Mouse (Mus musculus) v-Abl transformed pro-B cells (cell line): ENCODE measurements around the gene Tfeb.

Experiments used
- in situ Hi-C, 2 experiments: fragments of 400-800 bp; cut with MboI; formaldehyde crosslinking; loops; one replicate each; pipeline ENCODE4 v1.15.1; 2025; ENCODE audit not compliant: unreplicated experiment in 2 of 2

The Tfeb gene

DNA sequence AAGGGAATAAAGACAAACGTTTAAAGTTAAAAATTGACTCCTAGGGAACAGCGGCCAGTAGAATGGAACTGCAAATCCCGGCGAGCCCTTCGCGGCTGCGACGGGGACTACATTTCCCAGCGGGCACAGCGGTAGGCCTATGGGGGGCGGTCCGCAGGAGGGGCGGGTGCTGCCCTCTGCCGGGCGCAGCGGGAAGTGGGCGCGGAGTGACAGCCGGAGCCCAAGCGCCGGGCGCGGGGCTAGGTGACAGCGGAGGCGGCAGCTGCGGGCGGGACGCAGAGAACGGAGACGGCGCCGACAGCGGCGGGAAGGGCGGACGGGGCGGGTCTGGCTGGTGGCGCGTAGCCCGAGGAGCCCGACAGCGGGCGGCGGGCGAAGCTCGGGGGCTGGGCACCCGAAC is at the start of gene Tfeb:
Tfeb (plus strand) TSS at position 175 of the 400 bp plus-strand sequence.
- in situ Hi-C loops = loop anchor here in 1 of 2 experiments (5.0 kb wide), 1 partner anchor 35 kb away; no protein-coding TSS in a partner anchor

GRCm38 (mm10) chr17:47687409-47688343 is 49.2 kb upstream of the Tfeb start:
- in situ Hi-C loops = loop anchor here (5.0 to 25.0 kb wide), 4 partner anchors 53 to 675 kb away; partner anchors contain the start of genes Bysl (in 1 of the 2), Ccnd3 (in 1 of the 2), Gm20517 (in 1 of the 2) and Med20 (in 1 of the 2)

DNA sequence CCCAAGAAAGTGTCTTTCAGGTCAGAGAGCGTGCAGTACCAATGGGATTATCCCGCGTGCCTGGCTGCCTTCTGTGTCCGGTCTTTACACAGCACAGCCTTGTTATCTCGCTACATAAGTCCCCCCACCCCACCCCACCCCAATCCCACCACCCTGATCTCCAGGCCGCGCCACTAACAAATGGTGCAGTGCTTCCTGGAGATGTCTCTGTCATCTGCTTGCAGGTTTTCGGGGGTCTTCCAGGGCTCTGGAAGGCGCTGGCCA is 48.6 kb upstream of the Tfeb start, which contains the start of gene Tomm6:
Tomm6 (minus strand) TSS at position 43 of the 264 bp plus-strand sequence.
- in situ Hi-C loops = loop anchor here (5.0 to 25.0 kb wide), 4 partner anchors 53 to 676 kb away; partner anchors contain the start of genes Bysl (in 1 of the 2), Ccnd3 (in 1 of the 2), Gm20517 (in 1 of the 2) and Med20 (in 1 of the 2)

GRCm38 (mm10) chr17:47688608-47689575 is 47.9 kb upstream of the Tfeb start, which contains the start of gene Frs3:
TSS of gene Frs3 (plus strand) at chr17:47689030.
- in situ Hi-C loops = loop anchor here (5.0 to 25.0 kb wide), 4 partner anchors 54 to 677 kb away; partner anchors contain the start of genes Bysl (in 1 of the 2), Ccnd3 (in 1 of the 2), Gm20517 (in 1 of the 2) and Med20 (in 1 of the 2)

- in situ Hi-C loops = loop anchor here (5.0 to 25.0 kb wide), 8 partner anchors 55 to 678 kb away; partner anchors contain the start of genes Bysl (in 2 of the 2), Ccnd3 (in 2 of the 2), Gm20517 (in 2 of the 2) and Med20 (in 2 of the 2)
These were observed 46.9 kb upstream of the Tfeb start for GRCm38 (mm10) chr17:47689894-47690293.

GRCm38 (mm10) chr17:47691650-47692049 is 45.2 kb upstream of the Tfeb start:
- in situ Hi-C loops = loop anchor here (5.0 to 25.0 kb wide), 6 partner anchors 79 to 679 kb away; partner anchors contain the start of genes Bysl (in 1 of the 2), Ccnd3 (in 1 of the 2), Gm20517 (in 1 of the 2) and Med20 (in 1 of the 2)

DNA sequence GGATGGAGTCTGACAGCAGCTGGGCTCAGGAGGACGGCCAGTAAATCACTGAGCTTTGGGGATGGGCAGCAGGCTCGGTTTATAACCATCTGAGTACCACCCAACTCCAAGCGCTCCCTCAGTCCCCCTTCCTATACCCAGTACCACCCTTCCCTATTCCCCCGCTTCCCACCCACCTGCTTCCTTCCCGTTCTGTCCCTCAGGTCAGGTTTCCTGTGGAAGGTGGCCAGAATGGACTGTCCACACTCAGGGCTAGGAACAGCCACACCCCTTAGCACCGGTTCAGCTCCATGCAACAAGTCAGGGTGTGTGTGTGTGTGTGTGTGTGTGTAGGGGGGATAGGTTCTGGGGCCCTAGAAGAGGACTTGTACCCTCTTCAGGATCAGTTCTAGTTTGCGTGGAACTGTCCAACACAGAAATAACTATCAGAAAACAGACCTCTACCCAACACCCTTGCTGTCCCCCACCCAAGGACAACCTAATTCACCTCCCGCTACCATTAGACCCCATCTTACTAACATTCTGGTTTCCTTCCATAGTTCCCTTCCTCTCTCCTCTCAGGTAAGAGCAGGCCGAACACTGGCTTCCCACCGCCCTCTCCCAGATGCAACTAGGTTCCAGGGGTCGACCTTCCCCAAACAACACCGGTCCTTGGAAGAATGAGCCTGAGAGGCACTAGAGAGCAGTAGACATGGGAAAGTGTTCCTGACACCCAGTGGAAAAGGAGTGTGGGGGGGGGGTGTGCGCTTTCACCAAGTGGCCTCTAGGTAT is 43.0 kb upstream of the Tfeb start:
- in situ Hi-C loops = loop anchor here (5.0 to 25.0 kb wide), 6 partner anchors 82 to 682 kb away; partner anchors contain the start of genes Bysl (in 1 of the 2), Ccnd3 (in 1 of the 2), Gm20517 (in 1 of the 2) and Med20 (in 1 of the 2)

GRCm38 (mm10) chr17:47694442-47694502 is 42.6 kb upstream of the Tfeb start, which contains the start of gene Gm21981:
TSS of gene Gm21981 (minus strand) at chr17:47694455.
- in situ Hi-C loops = loop anchor here (5.0 to 25.0 kb wide), 6 partner anchors 82 to 682 kb away; partner anchors contain the start of genes Bysl (in 1 of the 2), Ccnd3 (in 1 of the 2), Gm20517 (in 1 of the 2) and Med20 (in 1 of the 2)

DNA sequence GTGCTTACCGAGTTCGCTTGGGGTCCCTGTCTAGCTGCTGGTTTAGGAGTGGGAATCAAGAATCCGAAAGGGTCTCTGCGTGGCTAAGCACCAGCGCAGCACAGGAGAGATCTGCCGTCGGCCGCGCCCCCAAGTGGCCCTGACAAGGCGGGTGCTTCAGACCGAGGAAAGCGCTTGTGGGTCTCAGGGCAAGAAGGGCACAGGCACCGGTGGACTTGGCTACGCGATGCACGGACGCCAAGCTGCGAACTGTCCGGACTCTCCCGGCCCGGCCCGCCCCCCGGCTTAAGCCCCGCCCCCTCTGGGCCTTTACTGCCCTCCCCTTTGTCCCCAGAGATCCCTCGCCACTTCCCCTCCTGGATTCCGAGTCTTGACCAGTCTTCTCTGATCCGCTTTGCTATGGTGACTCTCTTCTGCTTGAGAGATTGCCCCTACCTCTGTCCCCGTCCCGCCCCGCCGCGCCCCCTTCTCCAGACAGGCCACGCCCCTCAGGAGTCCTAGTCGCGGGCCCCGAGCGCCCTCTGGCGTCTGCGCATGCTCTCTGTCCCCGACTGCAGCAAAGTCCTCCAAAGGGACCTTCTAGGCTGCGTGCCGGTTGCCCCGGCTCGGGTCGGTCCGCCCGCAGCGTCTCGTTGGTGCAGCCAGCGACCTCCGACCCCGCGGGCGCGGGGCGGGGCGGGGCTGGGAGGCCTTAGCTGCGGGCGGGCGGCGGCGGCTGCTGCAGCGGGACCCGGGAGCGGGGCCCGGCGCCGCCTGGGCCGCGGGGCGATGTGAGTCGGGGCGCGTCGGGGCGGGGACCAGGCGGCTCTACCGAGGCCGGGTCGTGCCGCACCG is 42.1 kb upstream of the Tfeb start, which contains the start of gene Prickle4:
Prickle4 (minus strand) TSS at position 234 of the 834 bp plus-strand sequence.
- in situ Hi-C loops = loop anchor here (5.0 to 25.0 kb wide), 6 partner anchors 82 to 682 kb away; partner anchors contain the start of genes Mrps10 (in 2 of the 2), Bysl (in 1 of the 2), Ccnd3 (in 1 of the 2) and Gm20517 (in 1 of the 2)

GRCm38 (mm10) chr17:47695337-47695710 is 41.5 kb upstream of the Tfeb start:
- in situ Hi-C loops = loop anchor here (5.0 to 25.0 kb wide), 3 partner anchors 301 to 683 kb away; partner anchors contain the start of genes Mrps10 (in 1 of the 2) and Ubr2 (in 1 of the 2)

DNA sequence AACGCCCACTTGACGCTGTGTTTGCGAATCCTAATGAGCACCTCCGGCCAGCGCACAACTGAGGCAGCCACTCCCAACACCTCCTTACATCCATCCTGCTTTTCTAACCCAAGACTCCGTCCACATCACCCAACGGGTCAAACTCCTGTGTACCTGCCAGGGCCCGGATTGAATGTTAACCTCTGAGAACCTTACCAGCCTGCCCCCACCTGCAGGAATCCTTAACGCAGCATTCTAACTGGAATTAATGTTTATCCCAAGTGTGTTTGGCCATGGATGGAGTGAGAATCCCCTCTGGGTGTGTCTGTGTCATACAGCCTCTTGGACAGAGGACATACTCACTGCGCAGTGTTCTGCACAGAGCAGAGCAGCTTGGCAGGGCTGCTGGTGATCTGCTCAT is 38.7 kb upstream of the Tfeb start:
- in situ Hi-C loops = loop anchor here (5.0 to 25.0 kb wide), 3 partner anchors 303 to 686 kb away; partner anchors contain the start of genes Mrps10 (in 1 of the 2) and Ubr2 (in 1 of the 2)

DNA sequence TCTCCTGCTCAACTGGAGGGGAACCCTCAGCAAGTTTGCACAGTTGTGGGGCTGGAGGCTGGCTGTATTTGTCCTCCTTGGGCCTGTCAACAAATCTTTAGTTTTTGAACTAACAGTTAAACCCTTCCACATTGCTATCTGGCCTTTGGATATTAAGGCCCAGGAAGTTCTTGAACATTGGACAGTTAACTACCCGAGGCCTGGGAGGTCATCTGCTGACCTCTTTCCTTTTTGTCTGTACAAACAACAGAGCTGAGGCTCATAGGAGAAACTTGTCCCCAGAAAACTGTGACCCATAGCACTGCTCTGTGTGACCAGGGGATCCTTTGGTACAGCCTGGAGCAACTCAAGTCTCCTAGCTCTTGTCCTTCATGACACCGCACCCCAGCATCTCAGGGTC is 37.8 kb upstream of the Tfeb start:
- in situ Hi-C loops = loop anchor here (5.0 to 25.0 kb wide), 3 partner anchors 304 to 687 kb away; partner anchors contain the start of genes Mrps10 (in 1 of the 2) and Ubr2 (in 1 of the 2)

DNA sequence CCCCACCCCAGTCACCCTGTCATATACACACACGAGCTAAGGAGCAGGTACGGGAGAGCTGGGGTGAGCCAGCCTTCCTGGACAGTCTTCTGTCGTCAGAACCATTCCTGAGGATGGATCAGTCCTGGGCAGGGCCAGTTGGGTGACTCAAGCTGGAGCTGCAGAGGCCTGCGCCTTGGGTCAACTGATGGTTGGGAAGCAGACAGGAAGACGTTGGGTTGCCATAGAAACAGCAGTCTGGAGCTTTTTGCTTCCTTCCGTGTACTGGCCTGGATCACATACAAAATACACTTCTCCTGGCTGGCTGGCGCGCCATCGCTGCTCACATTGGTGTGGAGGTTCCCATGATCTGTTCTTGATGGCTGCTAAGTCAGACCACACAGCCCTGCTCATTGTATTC is 35.0 kb upstream of the Tfeb start:
- in situ Hi-C loops = no loop called here

DNA sequence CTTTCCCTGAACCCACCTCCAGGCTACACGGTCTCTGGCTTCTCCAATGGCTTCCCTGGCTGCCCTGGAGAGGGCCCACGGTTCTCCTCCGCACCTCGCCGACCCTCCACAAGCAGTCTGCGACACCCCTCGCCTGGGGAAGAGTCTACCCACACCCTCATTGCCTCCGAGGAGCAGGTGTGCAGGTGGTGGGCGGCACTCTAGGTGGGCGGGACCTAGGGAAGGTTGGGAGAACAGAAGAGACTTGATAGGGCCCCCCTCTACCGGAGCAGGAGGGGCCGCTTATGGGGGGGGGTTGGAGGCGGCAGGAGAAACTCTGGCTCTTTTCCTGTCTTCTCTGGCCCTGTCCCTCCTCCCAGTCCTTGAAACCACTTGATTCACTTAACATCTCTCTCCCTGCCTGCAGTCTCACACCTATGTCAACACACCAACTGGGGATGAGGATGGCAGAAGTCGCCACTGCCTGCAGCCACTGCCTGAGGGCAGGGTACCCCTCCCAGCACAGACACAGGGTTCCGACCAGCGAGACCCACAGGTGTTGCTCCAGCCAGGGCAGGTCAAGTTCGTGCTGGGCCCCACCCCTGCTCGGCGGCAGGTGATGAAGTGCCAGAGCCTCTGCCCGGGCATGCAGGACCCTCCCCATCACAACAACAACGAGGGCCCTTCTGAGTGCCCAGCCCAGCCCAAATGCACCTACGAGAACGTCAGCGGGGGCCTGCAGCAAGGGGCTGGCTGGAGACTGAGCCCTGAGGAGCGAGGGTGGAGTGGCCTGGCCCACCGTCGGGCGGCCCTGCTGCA is 34.1 kb upstream of the Tfeb start:
- in situ Hi-C loops = no loop called here

GRCm38 (mm10) chr17:47703556-47703955 is 33.3 kb upstream of the Tfeb start:
- in situ Hi-C loops = no loop called here

DNA sequence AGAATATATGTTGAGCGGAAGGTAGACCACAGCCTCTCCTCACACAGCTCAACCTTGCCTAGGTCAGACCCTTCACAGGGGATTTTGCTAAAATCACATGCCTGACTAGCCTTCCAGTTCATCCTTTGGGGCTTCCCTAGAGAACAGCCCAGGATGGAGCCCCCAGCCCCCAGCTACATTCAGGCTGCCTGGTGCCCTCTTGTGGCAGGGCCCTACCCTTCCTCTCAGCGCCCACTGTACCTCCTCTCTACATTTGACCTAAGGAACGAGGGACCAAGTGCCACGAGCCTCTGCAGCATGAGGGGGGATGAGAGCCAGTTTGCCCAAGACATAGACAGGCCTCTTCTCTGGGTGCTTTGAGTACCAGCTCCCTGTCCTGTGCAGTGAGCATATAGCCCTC is 32.1 kb upstream of the Tfeb start:
- in situ Hi-C loops = no loop called here

DNA sequence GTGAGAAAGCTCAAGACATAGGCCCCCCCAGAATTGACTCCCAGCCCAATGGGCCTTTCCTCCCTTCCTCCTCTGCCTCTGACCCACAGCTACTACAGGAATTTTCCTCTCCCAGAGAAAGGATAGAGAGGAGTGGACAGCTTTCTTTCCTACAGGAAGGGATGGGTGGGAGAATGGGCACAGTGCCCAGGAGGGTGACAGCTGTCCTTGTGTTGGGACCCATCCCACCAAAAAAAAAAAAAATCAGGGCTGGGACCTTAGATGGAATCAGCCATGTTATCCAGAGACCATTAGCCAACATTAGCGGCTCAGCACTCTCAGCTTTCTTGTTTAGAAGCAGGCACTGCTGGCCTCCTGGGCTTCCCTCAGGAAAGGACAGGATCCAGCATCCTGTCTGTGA is 30.6 kb upstream of the Tfeb start:
- in situ Hi-C loops = no loop called here
